Mouse (Mus musculus) cortical plate, adult 2 months (tissue): ENCODE measurements around the gene Ccdc24.

Source experiments
- CTCF ChIP-seq: fragments of 200-500 bp; IDR thresholded peaks from 2 replicates; pipeline ENCODE4 v1.5.1; 2011; ENCODE audit warnings: mild to moderate bottlenecking, control low read depth, low read length; ENCODE audit not compliant: insufficient read depth; ENCODE audit errors: extremely low read depth
- POLR2A ChIP-seq: fragments of 200-500 bp; IDR thresholded peaks from 2 replicates; pipeline ENCODE4 v1.6.1; 2011; ENCODE audit warnings: mild to moderate bottlenecking, low read length, control low read depth; ENCODE audit not compliant: insufficient read depth; ENCODE audit errors: extremely low read depth

GRCm38 (mm10) chr4:117885093-117885492, 12.7 kb upstream of the Ccdc24 start:
- no peak for TF ChIP-seq POLR2A
- TF ChIP-seq CTCF: no peak
